Mouse (Mus musculus) thymus, adult 2 months (tissue): ENCODE data around the gene Kti12.

Experiments used
- CTCF ChIP-seq: fragments of 200-500 bp; IDR thresholded peaks from 2 replicates; pipeline ENCODE4 v1.5.1; 2012; ENCODE audit warnings: mild to moderate bottlenecking, control low read depth, low read length, moderate library complexity, borderline replicate concordance; ENCODE audit not compliant: control insufficient read depth, poor library complexity, insufficient read depth; ENCODE audit errors: extremely low read depth
- POLR2A ChIP-seq: fragments of 200-500 bp; IDR thresholded peaks from 2 replicates; pipeline ENCODE4 v1.6.1; 2012; ENCODE audit warnings: mild to moderate bottlenecking, low read length, control low read depth, moderate library complexity; ENCODE audit not compliant: control insufficient read depth, poor library complexity, insufficient read depth; ENCODE audit errors: extremely low read depth

- TF ChIP-seq CTCF (no peak), POLR2A (no peak)
These were observed 9.6 kb upstream of the Kti12 start for GRCm38 (mm10) chr4:108838031-108838430.
